Mouse (Mus musculus): ENCODE measurements around the gene Cbx3. TPM values are rescaled to one million over a fixed set of nuclear protein-coding genes. Genes with fewer than 3 reads are reported as not detected.
A peak's percentile ranks its signal among the peaks of the same experiment; 100 is the strongest.

Cbx3 gene
- total RNA-seq (2021): 10 to 100 TPM; 37.8 to 43.8 TPM
- long read RNA-seq, experiment 1, transcript Cbx3-201 (6 exons, 1,889 nt): major isoform, 55 of 59 reads
- long read RNA-seq, experiment 1, partial matches to known transcripts: 0 of 59 reads
- long read RNA-seq, experiment 1, other reads (novel, unspliced or antisense): 2 of 59 reads
- long read RNA-seq, experiment 2, transcript Cbx3-201 (6 exons, 1,889 nt): major isoform, 44 of 46 reads
- long read RNA-seq, experiment 2, partial matches to known transcripts: 1 of 46 reads
- long read RNA-seq, experiment 2, other reads (novel, unspliced or antisense): 1 of 46 reads

DNA sequence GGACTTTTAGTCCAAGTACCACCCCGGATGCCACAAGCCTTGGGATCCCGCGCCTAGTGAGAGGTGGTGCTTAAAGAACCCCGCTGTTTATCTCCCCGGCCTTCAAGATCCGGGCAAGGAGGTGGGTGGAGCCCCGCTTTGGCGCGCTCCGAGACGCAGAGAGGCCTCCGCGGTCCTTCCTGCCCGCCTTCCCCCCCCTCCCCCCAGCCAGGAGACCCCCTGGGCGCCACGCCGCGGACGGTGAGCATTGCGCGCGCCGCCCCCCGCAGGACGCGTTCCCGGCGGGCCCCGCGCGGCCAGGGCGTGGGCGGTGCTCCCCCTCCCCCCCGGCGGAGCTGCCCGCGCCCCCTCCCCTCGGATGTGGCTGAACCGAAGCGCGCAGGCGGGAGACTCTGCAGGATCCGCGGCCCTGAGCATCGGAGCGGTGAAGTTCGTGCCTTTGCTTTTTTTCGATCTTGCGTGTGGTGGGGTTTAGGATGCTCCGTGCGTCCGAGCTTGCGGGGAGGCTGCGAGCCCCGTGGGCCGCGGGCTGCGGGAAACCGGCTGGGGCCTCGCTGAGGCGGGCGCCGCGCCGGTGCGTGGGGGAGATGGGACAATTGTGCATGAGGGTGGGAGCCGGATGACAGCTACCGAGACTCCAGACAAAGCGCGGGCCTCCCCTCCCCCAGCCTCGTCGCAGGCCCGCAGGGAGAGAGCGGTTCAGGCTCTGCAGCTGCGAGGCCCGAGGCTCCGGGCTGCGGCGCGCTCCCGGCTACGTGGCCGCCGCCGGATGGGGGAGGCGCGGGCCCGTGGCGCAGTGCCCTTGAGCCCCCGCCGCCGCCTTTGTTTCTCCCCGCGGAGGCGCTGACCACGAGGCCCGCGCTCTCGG lies at the start of gene Cbx3:
TSS of gene Cbx3 (plus strand) at position 50 of the 868 bp plus-strand sequence.
- DNase-seq (ENCODE audit: low spot score): peak; percentile 54

DNA sequence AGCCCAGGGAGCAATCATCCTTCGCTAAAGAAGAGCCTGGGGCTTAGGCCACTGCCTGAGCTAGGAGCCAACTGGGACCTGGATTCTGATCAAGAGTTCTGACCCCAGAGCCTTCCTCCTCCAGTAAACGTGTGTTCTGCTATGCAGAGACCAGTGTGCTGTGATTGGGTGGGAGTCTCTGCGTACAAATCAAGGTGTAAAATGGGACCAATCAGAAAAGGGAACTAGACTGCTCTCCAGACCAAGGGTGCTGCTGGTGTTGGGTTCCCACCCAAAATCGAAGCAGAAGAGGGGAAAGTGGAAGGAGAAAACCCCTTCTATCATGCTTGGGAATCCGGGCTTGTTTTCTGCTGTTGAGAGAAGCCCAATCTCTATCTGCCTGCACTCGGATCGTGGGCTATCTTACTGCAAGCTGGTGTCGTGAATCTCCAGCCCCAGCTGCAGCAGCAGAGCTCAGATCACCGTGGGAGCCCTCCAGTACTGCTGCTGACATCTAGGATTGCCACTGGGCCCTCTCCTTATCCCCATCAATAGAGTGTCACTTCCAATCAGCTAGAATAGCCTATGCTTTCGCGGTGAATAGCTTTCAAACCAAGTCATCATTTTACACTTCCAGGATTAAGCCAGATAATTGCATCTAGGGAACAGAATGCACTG lies 46.6 kb upstream of the Cbx3 start:
- DNase-seq (ENCODE audit: low spot score): no peak

DNA sequence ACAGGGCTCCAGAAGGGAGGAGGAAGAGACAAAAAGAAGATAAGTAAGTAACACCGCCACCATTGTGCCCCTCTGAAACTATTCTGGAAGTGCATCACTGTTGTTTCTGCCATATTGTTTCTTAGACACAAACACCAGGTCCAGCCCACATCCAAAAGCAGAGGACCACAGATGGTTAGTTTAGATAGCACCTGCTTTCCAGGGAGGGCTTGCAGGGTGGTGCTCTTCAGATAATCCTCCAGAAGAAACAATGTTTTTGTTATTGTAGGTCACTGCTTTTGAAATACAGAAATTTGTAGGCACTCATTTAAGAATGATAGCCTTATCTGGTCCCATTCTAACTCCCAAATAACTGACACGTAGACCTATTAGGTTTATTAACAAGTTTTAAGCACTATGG lies 45.6 kb upstream of the Cbx3 start:
- no peak for DNase-seq (ENCODE audit: low spot score)

DNA sequence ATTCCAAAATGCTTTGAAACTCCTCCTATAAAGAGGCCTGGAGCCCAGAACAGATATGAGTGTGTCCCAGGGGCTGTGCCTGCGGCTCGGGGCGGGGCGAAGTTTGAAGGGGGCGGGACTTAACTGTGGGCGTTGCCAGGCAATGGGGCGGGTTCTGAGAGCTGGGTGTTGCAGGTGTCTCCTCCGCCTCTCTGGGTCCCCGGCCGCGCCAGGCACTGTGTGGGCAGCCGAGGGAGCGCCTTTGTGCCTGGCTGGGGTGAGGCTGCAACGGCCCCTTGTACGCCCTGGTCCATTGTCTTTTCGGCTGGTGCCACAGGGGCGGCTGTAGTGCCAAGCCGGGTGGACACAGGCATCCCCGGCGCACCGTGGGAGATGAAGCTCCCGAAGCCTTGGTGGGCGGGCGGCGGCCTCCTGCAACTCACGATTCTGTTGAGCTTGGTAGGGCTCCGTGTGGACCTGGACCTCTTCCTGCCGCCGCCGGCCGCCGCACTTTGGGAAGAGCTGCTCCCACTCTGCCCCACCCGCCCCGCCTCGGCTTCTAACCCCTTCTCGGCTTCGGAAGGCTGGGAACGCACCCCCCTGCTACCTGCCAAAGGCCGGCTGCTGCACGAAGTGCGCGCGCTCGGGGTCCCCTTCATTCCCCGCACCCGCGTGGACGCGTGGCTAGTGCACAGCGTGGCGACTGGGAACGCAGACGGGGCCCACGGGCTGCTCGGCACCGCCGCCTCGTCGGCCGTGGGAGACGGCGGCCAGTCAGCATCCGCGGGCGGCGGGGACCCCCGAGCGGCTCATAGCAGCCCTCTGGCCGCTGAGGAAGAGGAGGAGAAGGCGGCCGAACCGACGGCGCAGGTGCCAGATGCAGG lies 37.4 kb upstream of the Cbx3 start, which contains the start of gene Nfe2l3:
TSS of gene Nfe2l3 (plus strand) at position 136 of the 863 bp plus-strand sequence.
- no peak for DNase-seq (ENCODE audit: low spot score)

DNA sequence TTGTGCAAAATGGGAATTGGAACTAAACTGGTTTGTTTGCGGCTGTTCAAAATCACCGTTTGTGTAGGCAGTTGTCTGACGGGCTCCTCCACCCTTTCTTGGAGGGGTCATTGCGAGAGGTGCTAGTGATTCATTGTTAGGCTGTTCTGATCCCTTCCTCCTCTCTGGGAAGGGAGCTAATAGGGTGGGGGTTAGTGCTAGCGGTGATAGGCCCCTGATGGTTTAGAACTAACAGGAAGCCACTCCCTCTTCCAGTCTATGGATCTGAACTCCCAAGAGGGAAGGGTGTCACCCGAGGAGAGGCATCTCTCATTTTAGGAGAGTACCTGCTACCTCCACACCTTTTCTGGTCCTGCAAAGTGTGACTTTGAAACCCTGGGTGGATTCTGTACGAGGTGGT lies 35.9 kb upstream of the Cbx3 start:
- DNase-seq (ENCODE audit: low spot score): no peak

GRCm38 (mm10) chr6:51437665-51438064 lies 32.5 kb upstream of the Cbx3 start:
- DNase-seq (ENCODE audit: low spot score): no peak

- no peak for DNase-seq (ENCODE audit: low spot score)
These were observed 31.3 kb upstream of the Cbx3 start for GRCm38 (mm10) chr6:51438826-51439330.

- DNase-seq (ENCODE audit: low spot score): no peak
These were observed 27.8 kb upstream of the Cbx3 start for GRCm38 (mm10) chr6:51442191-51442835.

- DNase-seq (ENCODE audit: low spot score): no peak
These were observed 17.1 kb upstream of the Cbx3 start for GRCm38 (mm10) chr6:51452927-51453503.

DNA sequence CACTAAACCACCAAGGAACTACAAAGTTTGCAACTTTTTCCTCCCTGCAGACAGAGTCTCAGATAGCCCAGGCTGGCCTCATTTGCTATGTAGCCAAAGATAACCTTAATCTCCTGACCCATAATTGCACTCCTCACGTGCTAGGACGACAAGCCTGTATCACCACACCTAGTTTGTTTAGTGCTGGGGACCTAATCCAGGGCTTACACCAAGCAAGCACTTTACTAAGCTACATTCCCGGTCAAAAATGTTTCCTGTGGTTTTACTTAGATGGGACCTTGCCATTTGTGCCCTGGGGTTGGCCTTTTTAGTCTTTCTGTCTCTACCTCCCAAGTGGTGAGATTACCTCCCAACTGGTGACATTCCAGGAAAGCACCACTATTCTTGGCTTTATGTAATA lies 15.2 kb upstream of the Cbx3 start:
- DNase-seq (ENCODE audit: low spot score): no peak

GRCm38 (mm10) chr6:51456198-51456597 lies 14.0 kb upstream of the Cbx3 start:
- no peak for DNase-seq (ENCODE audit: low spot score)

- no peak for DNase-seq (ENCODE audit: low spot score)
These were observed 12.9 kb upstream of the Cbx3 start for GRCm38 (mm10) chr6:51457283-51457682.

GRCm38 (mm10) chr6:51457770-51458387 lies 12.3 kb upstream of the Cbx3 start:
- no peak for DNase-seq (ENCODE audit: low spot score)

- no peak for DNase-seq (ENCODE audit: low spot score)
These were observed 11.2 kb upstream of the Cbx3 start for GRCm38 (mm10) chr6:51458925-51459312.

- no peak for DNase-seq (ENCODE audit: low spot score)
These were observed 10.7 kb upstream of the Cbx3 start for GRCm38 (mm10) chr6:51459313-51460020.

DNA sequence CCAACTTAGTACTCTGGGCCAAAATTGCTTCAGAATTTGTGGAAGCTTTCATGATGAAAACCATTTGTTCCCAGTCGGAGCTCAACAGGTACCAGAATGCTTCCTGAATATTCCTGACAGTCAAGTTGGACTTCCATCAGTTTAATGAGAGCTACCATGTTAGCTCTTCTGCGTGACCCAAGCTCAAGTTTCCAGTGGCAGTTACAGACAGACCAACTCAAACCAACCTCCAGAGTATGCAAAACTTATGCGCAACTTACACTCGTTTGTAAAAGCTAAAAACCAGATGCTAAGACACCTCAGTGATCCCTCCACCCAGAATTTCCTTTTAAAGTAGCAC lies 10.2 kb upstream of the Cbx3 start:
- no peak for DNase-seq (ENCODE audit: low spot score)

- DNase-seq (ENCODE audit: low spot score): no peak
These were observed 9.8 kb upstream of the Cbx3 start for GRCm38 (mm10) chr6:51460363-51460762.

GRCm38 (mm10) chr6:51467649-51468048 lies 2.5 kb upstream of the Cbx3 start:
- DNase-seq (ENCODE audit: low spot score): no peak

DNA sequence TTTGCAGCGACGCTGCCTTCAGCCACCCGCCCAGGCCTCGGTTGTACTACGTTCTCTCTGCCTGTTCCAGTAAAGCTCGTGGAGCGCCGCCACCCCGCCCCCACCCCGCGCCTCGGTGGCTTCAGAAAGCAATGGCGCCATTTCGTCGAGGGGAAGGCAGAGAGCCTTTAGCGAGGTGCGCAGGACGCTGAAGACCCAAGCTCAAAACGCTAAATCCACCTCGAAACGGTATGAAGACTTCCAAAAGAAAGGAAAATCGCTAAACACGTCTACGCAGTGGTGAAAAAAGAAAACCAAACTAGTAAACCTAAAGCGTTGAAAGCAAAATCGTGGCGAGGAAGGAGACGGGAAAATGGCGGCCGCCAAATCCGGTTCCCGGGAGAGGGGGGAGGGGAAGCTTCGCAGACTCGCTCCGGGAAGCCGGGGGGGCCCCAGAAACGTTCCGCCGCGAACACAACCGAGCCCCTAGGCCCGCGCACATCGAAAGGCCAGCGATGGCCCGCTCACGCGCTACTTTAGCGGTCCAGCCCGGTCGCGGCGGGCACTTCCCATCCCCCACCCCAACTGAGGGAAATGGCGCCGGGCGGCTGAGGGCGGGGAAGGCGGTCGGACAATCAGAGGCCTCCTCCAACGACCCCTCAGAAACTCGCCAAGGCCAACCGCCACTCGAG lies 1.1 kb upstream of the Cbx3 start:
- DNase-seq (ENCODE audit: low spot score): peak; percentile 78
